Mouse (Mus musculus) heart, embryonic 11.5 days (tissue): ENCODE measurements at regions not wholly inside any gene's neighbourhood (a gene's known extent, or its start where the extent isn't known, plus 50 kb on each side); places are given as distances from the start of the nearest gene placed in this dataset.

Experiments used
- ATAC-seq: fragments of 200-750 bp; cut with Nextera tagmentation; replicated peaks from 2 replicates; pipeline ENCODE4 v1.8.0; 2017; ENCODE audit warnings: moderate library complexity; ENCODE audit not compliant: insufficient number of reproducible peaks, low FRiP score, low TSS enrichment
- H3K27ac ChIP-seq: fragments of 300-500 bp; sonication (generic); 2 replicates; pipeline ENCODE4 v1.5.1; 2014; ENCODE audit warnings: mild to moderate bottlenecking, low read depth, low read length
- H3K27me3 ChIP-seq: fragments of 300-500 bp; sonication (generic); 2 replicates; pipeline ENCODE4 v1.6.1; 2014; ENCODE audit warnings: mild to moderate bottlenecking, low read length, mixed read lengths; ENCODE audit not compliant: control insufficient read depth, insufficient read depth
- H3K36me3 ChIP-seq: fragments of 300-500 bp; sonication (generic); 2 replicates; pipeline ENCODE4 v1.6.1; 2014; ENCODE audit warnings: mild to moderate bottlenecking, low read length, moderate library complexity, mixed read lengths; ENCODE audit not compliant: control insufficient read depth, insufficient read depth
- H3K4me1 ChIP-seq: fragments of 300-500 bp; sonication (generic); 2 replicates; pipeline ENCODE4 v1.6.1; 2014; ENCODE audit warnings: low read length; ENCODE audit not compliant: control insufficient read depth, insufficient read depth
- H3K4me2 ChIP-seq: fragments of 300-500 bp; sonication (generic); 2 replicates; pipeline ENCODE4 v1.6.1; 2014; ENCODE audit warnings: mild to moderate bottlenecking, moderate library complexity
- H3K4me3 ChIP-seq: fragments of 300-500 bp; sonication (generic); 2 replicates; pipeline ENCODE4 v1.5.1; 2014; ENCODE audit warnings: low read depth, low read length
- H3K9ac ChIP-seq: fragments of 300-500 bp; sonication (generic); 2 replicates; pipeline ENCODE4 v1.6.1; 2014; ENCODE audit warnings: mild to moderate bottlenecking, low read depth, low read length, moderate library complexity
- H3K9me3 ChIP-seq: fragments of 300-500 bp; sonication (generic); replicated peaks from 2 replicates; pipeline ENCODE4 v1.6.1; 2016; ENCODE audit warnings: low read length; ENCODE audit not compliant: control insufficient read depth
- whole genome bisulfite sequencing: fragments of 180-500 bp; shearing (Covaris S2); extraction: QIAGEN DNeasy Blood & Tissue Kit; methylation state at CpG from one replicate; pipeline ENCODE4 v1.1.7; 2014; ENCODE audit not compliant: insufficient replicate concordance; 5-methylcytosine and 5-hydroxymethylcytosine counted together

DNA sequence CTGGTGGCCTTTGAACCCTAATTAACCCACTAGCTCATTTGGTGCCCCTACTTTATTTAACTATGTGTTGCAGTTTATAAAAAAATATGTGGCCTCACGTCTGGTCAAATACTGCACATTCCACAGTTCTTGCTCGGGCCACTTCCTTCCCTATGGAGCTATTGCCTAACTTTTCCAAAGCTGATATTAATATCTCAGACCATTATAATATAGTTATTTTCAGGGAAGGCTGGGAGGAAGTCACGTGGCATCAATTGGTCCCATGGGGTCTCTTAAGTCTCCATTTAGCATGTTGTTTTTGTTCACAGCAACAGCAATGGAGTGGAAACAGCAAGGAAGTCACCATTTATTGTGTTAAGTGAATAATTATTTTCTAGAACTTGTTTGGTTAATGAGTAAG, 292.9 kb downstream of the Hlx start:
- Histone ChIP-seq H3K36me3 (no peaks in the 10 kb centered on the region), H3K4me1 (no peaks in the 10 kb centered on the region), H3K27ac (no peak overlapping the region), H3K4me2 (no peak overlapping the region), H3K27me3 (no peaks in the 10 kb centered on the region), H3K9ac (no peak overlapping the region), H3K4me3 (no peak overlapping the region), H3K9me3 (no peaks in the 10 kb centered on the region)
- 52% methylated on average over 3 of the region's 3 CpGs for WGBS
- ATAC-seq, result no peak

DNA sequence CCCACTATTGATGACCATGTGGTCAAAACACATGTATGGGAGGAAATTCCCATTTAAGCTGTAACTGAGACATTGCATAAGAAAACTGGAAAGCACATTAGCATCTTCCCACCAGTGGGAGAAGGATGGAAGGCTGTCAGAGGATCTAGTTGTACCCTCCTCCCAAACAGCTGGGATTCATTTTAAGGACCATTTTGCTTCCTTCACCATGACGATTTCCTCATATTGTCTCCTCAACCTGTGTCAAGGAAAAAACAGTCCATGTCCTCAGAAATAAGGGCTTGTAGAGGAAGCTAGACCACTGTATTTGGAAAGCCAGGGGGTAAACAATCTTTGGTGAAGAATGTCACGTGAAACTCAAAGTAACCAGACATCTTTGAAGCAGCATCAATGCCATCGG, 296.0 kb downstream of the Hlx start:
- H3K27ac ChIP-seq, result no peak overlapping the region
- no peak for ATAC-seq
- no peaks in the 10 kb centered on the region for H3K9me3 ChIP-seq
- H3K4me2 ChIP-seq, result no peak overlapping the region
- H3K4me3 ChIP-seq, result no peak overlapping the region
- no peaks in the 10 kb centered on the region for H3K27me3 ChIP-seq
- no peak overlapping the region for H3K9ac ChIP-seq
- no peaks in the 10 kb centered on the region for H3K4me1 ChIP-seq
- H3K36me3 ChIP-seq, result no peaks in the 10 kb centered on the region
- WGBS, result 66% methylated on average over 3 of the region's 3 CpGs

GRCm38 (mm10) chr1:184428612-184429011, 303.8 kb downstream of the Hlx start:
- H3K9ac ChIP-seq, result no peak overlapping the region
- 31% methylated on average over 8 of the region's 8 CpGs for WGBS
- no peak overlapping the region for H3K4me2 ChIP-seq
- H3K36me3 ChIP-seq, result no peaks in the 10 kb centered on the region
- no peak for ATAC-seq
- no peaks in the 10 kb centered on the region for H3K9me3 ChIP-seq
- no peak overlapping the region for H3K27ac ChIP-seq
- no peak overlapping the region for H3K4me3 ChIP-seq
- H3K4me1 ChIP-seq, result no peaks in the 10 kb centered on the region
- no peaks in the 10 kb centered on the region for H3K27me3 ChIP-seq

- no peak overlapping the region for H3K4me2 ChIP-seq
- ATAC-seq, result no peak
- H3K27ac ChIP-seq, result no peak overlapping the region
- H3K27me3 ChIP-seq, result no peaks in the 10 kb centered on the region
- no peaks in the 10 kb centered on the region for H3K9me3 ChIP-seq
- H3K4me1 ChIP-seq, result no peaks in the 10 kb centered on the region
- WGBS, result 64% methylated on average over 3 of the region's 3 CpGs
- no peak overlapping the region for H3K4me3 ChIP-seq
- no peak overlapping the region for H3K9ac ChIP-seq
- no peaks in the 10 kb centered on the region for H3K36me3 ChIP-seq
Measured at GRCm38 (mm10) chr1:184428035-184428434, 304.4 kb downstream of the Hlx start.

GRCm38 (mm10) chr1:184425694-184426093, 306.7 kb downstream of the Hlx start:
- Histone ChIP-seq H3K4me2 (no peak overlapping the region), H3K36me3 (no peaks in the 10 kb centered on the region)

GRCm38 (mm10) chr1:184424035-184424434, 308.4 kb downstream of the Hlx start:
- H3K9ac ChIP-seq, result no peak overlapping the region
- H3K36me3 ChIP-seq, result no peaks in the 10 kb centered on the region
- H3K4me2 ChIP-seq, result no peak overlapping the region
- no peak overlapping the region for H3K27ac ChIP-seq
- no peaks in the 10 kb centered on the region for H3K27me3 ChIP-seq
- no peak overlapping the region for H3K4me3 ChIP-seq
- H3K4me1 ChIP-seq, result no peaks in the 10 kb centered on the region
- H3K9me3 ChIP-seq, result no peaks in the 10 kb centered on the region
- no peak for ATAC-seq
- 67% methylated on average over 2 of the region's 2 CpGs for WGBS

More at GRCm38 (mm10) chr1:184425694-184426093, 306.7 kb downstream of the Hlx start:
- no peak for ATAC-seq
- 80% methylated on average over 1 of the region's 1 CpGs for WGBS
- no peaks in the 10 kb centered on the region for H3K9me3 ChIP-seq
- no peak overlapping the region for H3K4me3 ChIP-seq
- H3K27ac ChIP-seq, result no peak overlapping the region
- no peaks in the 10 kb centered on the region for H3K4me1 ChIP-seq
- H3K9ac ChIP-seq, result no peak overlapping the region
- no peaks in the 10 kb centered on the region for H3K27me3 ChIP-seq

GRCm38 (mm10) chr1:184412596-184412995, 319.8 kb downstream of the Hlx start:
- WGBS, result 86% methylated on average over 12 of the region's 12 CpGs
- Histone ChIP-seq H3K36me3 (no peaks in the 10 kb centered on the region), H3K27ac (no peak overlapping the region), H3K9ac (no peak overlapping the region), H3K4me1 (no peaks in the 10 kb centered on the region), H3K9me3 (no peaks in the 10 kb centered on the region), H3K4me3 (no peak overlapping the region), H3K4me2 (no peak overlapping the region), H3K27me3 (no peaks in the 10 kb centered on the region)
- ATAC-seq, result no peak

DNA sequence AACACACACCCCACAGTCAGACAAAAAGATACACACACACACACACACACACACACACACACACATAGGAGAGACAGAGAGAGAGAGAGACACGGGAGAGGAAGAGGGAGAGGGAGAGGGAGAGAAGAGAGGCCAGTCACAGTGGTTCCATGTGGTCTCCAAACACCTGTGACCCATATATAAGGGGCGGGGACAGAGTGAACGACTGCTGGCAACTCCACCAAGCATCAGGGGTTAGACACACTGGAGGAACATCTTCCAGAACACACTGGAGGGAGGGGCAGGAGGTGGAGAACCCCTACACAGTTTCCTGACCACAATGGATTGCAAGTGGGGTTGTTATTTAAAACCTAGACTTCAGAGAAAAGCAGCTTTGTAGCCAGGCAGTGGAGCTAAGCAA, 321.4 kb downstream of the Hlx start:
- no peaks in the 10 kb centered on the region for H3K9me3 ChIP-seq
- H3K4me1 ChIP-seq, result no peaks in the 10 kb centered on the region
- no peaks in the 10 kb centered on the region for H3K36me3 ChIP-seq
- H3K4me3 ChIP-seq, result no peak overlapping the region
- 65% methylated on average over 3 of the region's 3 CpGs for WGBS
- no peaks in the 10 kb centered on the region for H3K27me3 ChIP-seq
- ATAC-seq, result no peak
- no peak overlapping the region for H3K4me2 ChIP-seq
- no peak overlapping the region for H3K9ac ChIP-seq
- no peak overlapping the region for H3K27ac ChIP-seq

GRCm38 (mm10) chr1:184409986-184410385, 322.4 kb downstream of the Hlx start:
- H3K4me2 ChIP-seq, result no peak overlapping the region
- no peak overlapping the region for H3K9ac ChIP-seq
- H3K9me3 ChIP-seq, result no peaks in the 10 kb centered on the region
- no peak overlapping the region for H3K4me3 ChIP-seq
- H3K4me1 ChIP-seq, result no peaks in the 10 kb centered on the region
- no peaks in the 10 kb centered on the region for H3K36me3 ChIP-seq
- WGBS, result 82% methylated on average over 7 of the region's 7 CpGs
- no peak for ATAC-seq
- no peaks in the 10 kb centered on the region for H3K27me3 ChIP-seq
- H3K27ac ChIP-seq, result no peak overlapping the region
